Mouse (Mus musculus) bone marrow macrophage, adult 2 months (primary cell): Measurements from ENCODE around the gene Igf2r.

Source experiments
- CTCF ChIP-seq: IDR thresholded peaks from 2 replicates; pipeline ENCODE4 v1.5.1; 2012; ENCODE audit warnings: low read depth, mild to moderate bottlenecking, low read length, moderate library complexity
- POLR2A ChIP-seq: IDR thresholded peaks from 2 replicates; pipeline ENCODE4 v1.6.1; 2012; ENCODE audit warnings: mild to moderate bottlenecking, low read depth, low read length, borderline replicate concordance

GRCm38 (mm10) chr17:12792422-12793206 lies 23.1 kb upstream of the Igf2r start:
- TF ChIP-seq CTCF (no peak), POLR2A (no peak)
